19 mouse cellular contexts compared by ENCODE assay signal in the genomic region with DNA sequence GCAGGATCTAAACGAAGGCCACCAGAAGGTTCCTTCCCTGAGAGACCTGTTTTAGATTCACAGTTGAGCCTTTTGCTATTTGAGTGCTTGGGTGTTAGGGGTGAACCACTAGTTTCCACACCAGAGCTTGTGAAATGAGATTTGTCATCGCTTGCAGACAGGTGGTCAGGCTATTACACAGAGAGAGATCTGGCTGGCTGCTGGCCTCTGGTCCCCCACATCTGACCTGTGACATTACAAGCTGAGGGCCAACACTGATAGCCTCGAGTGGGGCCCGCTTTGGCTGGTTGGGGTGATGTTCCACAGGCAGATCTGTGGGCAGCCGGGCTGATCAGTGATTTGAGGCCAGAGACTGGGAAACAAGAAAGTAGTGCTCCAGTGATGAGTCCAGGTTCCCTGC. TPM values are rescaled to one million over a fixed set of nuclear protein-coding genes. Genes with fewer than 3 reads are reported as not detected.
A peak's percentile ranks its signal among the peaks of the same experiment; 100 is the strongest.
DNase-seq lines count a peak whose midpoint lies in the region; ATAC-seq and TF ChIP-seq lines count a peak whose summit lies in the region.
"Had no signal": no experiment of that assay in that cellular context is flagged by ENCODE, and none has a peak within 500 bp of the region (broad histone marks: within the 10 kb centered on the region; RNA-seq: fewer than 3 reads in every experiment).

No protein-coding gene starts in this region.

- no peaks in the 10 kb centered on the region for H3K9me3 ChIP-seq in kidney, embryonic 15.5 days (replicated peaks)
- H3K9me3 ChIP-seq: forebrain, embryonic 15.5 days; heart, embryonic 12.5 days; hindbrain, embryonic 13.5 days; limb, embryonic 10.5 days; midbrain, embryonic 10.5 days had no signal

- no peak overlapping the region for H3K9ac ChIP-seq in kidney, embryonic 15.5 days
- H3K9ac ChIP-seq: forebrain, embryonic 15.5 days; heart, embryonic 12.5 days; hindbrain, embryonic 13.5 days; liver, embryonic 14.5 days had no signal

- no peaks in the 10 kb centered on the region for H3K27me3 ChIP-seq in kidney, embryonic 15.5 days
- H3K27me3 ChIP-seq: forebrain, embryonic 15.5 days; heart, embryonic 12.5 days; hindbrain, embryonic 13.5 days; Patski had no signal

- no peak overlapping the region for H3K4me3 ChIP-seq in kidney, embryonic 15.5 days (replicated peaks)
- no peak overlapping the region for H3K4me3 ChIP-seq in bone marrow macrophage, adult 2 months (ENCODE audit: insufficient read depth, low read length)
- H3K4me3 ChIP-seq: forebrain, embryonic 15.5 days; heart, embryonic 12.5 days; hindbrain, embryonic 13.5 days; left cerebral cortex, adult 2 months; limb, embryonic 10.5 days; midbrain, embryonic 10.5 days had no signal

- H3K36me3 ChIP-seq in kidney, embryonic 15.5 days: no peaks in the 10 kb centered on the region
- H3K36me3 ChIP-seq: forebrain, embryonic 15.5 days; heart, embryonic 12.5 days; hindbrain, embryonic 13.5 days; midbrain, embryonic 10.5 days had no signal

- H3K4me1 ChIP-seq in kidney, embryonic 15.5 days: peaks cover 13% of the 10 kb centered on the region
- H3K4me1 ChIP-seq in bone marrow macrophage, adult 2 months (ENCODE audit: control insufficient read depth, insufficient read depth, low read length): peaks cover 72% of the 10 kb centered on the region
- H3K4me1 ChIP-seq: forebrain, embryonic 15.5 days; hindbrain, embryonic 13.5 days; midbrain, embryonic 10.5 days had no signal

- no peak overlapping the region for H3K4me2 ChIP-seq in kidney, embryonic 15.5 days
- H3K4me2 ChIP-seq: forebrain, embryonic 15.5 days; heart, embryonic 12.5 days; hindbrain, embryonic 13.5 days had no signal

- no peak for DNase-seq in kidney, postnatal 4 days
- peak; percentile 63 for DNase-seq in lung, postnatal 36 days
- DNase-seq in lung, postnatal 25 days (ENCODE audit: low spot score): no peak
- no peak for DNase-seq in spleen, postnatal 10 days (ENCODE audit: low spot score in 2 of 2)
- no peak for DNase-seq in left cerebral cortex, adult 18-20 months (ENCODE audit: low spot score in 2 of 2)
- DNase-seq: retina, postnatal 1 day; thymus, postnatal 14 days had no signal

- no peak for ATAC-seq in kidney, embryonic 15.5 days (replicated peaks; ENCODE audit: low FRiP score)
- peak; percentile 46 for ATAC-seq in megakaryocyte progenitor cell, adult 5-6 weeks (replicated peaks; ENCODE audit: poor library complexity)
- ATAC-seq: forebrain, embryonic 15.5 days; inflammation-experienced regulatory T-cells, adult 6 months; Patski had no signal

- TF ChIP-seq CTCF in bone marrow macrophage, adult 2 months (IDR thresholded peaks at IDR 0.05; ENCODE audit: low read depth, low read length): no peak

- 0 out of 2 replicates have a peak overlapping the region, but pooled peaks have one; percentile 57 for H3K27ac ChIP-seq in kidney, embryonic 15.5 days
- peak overlapping the region; percentile 63 for H3K27ac ChIP-seq in bone marrow macrophage, adult 2 months (ENCODE audit: insufficient read depth, low read depth, low read length)
- H3K27ac ChIP-seq: forebrain, embryonic 15.5 days; hindbrain, embryonic 13.5 days; left cerebral cortex, adult 2 months; liver, embryonic 14.5 days; midbrain, embryonic 10.5 days had no signal

- TF ChIP-seq POLR2A in bone marrow macrophage, adult 2 months (IDR thresholded peaks at IDR 0.05; ENCODE audit: borderline replicate concordance, low read depth, low read length): no peak

- 52% methylated on average over 5 of the region's 5 CpGs for WGBS in kidney, embryonic 15.5 days

RNA-seq across cellular contexts. Expression of a gene that starts 51.8 kb away (rescaled TPM):
- polyA plus RNA-seq in kidney, embryonic 15.5 days (2015; fragmentation: Nextera tagmentation; extraction: Ambion mirVana): 31.4 and 31.6 TPM in 2 replicates
- 24.3 and 26.0 TPM in 2 replicates for polyA plus RNA-seq in bone marrow macrophage, adult 2 months (2012; ENCODE audit: insufficient read depth, insufficient read length, missing spikeins)
- 82.1 and 105 TPM in 2 replicates for total RNA-seq in megakaryocyte progenitor cell, adult 5-6 weeks (2015)
- 98.5 and 129 TPM in 2 replicates for total RNA-seq in megakaryocyte progenitor cell, adult 5-6 weeks (2017)
- total RNA-seq in left cerebral cortex, adult 18-20 months (2021): 10 to 100 TPM; 45.8 to 46.6 TPM
